Mouse (Mus musculus): ENCODE data around the gene Myt1.
"Not testable (repeated sequence)": the region's sequence is repeated elsewhere in the genome, so short reads cannot be mapped to it uniquely, and the experiment has no call there.

The Myt1 gene

DNA sequence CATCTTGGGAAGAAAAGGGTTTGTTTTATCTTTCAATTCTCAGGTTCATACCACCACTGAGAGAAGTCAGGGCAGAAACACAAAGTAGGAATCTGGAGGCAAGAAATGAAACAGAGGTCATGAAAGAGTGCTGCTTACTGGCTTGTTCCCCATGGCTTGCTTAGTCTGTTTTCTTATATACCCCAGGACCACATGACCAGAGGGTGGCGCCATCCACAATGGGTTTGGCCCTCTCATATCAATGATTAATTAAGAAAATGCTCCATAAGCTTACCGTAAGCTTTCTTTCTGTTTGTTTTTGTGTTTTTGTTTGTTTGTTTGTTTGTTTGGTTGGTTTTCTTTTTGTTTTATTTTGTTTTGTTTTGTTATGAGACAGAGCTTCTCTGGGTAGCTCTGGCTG lies 14.6 kb downstream of the Myt1 start:
- DNase-seq (ENCODE audit: extremely low read depth, low read depth), result peak; percentile 6

DNA sequence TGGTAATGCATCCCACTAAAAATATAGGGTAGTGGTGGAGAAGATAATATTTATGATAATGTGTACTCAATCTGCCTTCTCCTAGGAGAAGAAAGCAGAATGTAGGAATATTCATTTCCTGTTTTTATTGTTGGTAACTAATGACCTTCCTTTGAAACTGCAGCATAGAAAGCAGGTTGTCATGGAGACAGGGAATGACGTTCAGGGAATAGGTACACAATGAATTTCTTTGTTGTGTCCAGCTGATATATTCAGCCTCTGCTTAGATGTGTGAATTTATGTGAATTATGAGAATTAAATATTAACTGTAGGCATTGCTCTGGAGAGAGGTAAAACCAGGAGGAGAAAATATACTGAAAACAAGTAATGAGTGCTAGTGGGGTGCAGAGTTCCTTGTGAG lies 18.3 kb downstream of the Myt1 start:
- DNase-seq (ENCODE audit: extremely low read depth, low read depth), result no peak

DNA sequence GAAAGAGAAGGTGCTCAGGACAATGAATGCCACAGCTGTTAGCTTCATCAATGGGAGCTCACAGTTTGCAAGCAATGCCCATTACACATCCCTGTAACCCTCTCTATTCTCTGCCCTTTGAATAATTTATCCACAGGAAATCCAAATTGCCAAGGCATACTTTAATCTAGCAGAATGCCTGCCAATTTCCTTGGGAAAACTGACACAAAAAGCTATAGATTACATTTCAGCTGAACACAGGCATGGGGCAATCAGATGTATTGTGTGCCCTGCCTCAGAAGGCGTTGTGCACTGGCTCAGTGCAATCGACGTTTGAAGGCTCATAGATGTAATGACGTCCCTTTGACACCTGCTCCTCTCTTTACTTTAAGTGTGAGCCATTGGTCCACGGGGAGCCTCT lies 24.7 kb downstream of the Myt1 start:
- no peak for DNase-seq (ENCODE audit: extremely low read depth, low read depth)

DNA sequence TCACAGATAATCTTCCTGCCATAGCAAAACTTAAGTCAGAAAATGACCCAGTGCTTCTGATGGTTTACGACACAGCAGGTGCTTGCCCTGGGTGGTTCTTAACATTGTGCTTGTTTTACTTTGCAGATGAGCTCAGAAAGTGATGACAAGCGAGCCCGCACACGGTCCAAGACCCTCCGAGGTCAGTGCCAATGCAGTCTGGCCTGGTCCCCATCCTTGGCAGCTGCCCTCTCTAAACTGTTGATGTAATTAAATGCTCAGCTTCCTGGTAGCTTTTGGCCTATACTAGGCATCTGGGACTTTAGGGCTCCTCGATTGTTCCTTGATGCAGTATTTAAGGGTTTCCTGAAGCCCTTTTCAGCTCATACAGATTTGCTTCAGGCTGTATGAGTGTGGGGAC lies 26.3 kb downstream of the Myt1 start:
- no peak for DNase-seq (ENCODE audit: extremely low read depth, low read depth)

DNA sequence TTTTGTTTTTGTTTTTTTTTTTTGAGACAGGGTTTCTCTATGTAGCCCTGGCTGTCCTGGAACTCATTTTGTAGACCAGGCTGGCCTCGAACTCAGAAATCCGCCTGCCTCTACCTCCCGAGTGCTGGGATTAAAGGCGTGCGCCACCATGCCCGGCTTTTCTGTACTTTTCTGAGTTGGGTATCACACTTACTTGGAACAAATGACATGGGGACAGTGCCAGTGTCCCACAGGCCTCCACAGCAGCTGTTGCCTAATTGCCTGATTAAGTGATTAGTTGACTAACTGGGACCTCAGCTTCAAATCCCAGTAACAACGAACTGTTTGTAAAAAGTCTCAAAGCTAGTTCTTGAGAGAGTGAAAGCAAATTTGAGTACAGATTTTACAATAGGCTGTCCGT lies 30.1 kb downstream of the Myt1 start:
- DNase-seq (ENCODE audit: extremely low read depth, low read depth), result not testable (repeated sequence)

DNA sequence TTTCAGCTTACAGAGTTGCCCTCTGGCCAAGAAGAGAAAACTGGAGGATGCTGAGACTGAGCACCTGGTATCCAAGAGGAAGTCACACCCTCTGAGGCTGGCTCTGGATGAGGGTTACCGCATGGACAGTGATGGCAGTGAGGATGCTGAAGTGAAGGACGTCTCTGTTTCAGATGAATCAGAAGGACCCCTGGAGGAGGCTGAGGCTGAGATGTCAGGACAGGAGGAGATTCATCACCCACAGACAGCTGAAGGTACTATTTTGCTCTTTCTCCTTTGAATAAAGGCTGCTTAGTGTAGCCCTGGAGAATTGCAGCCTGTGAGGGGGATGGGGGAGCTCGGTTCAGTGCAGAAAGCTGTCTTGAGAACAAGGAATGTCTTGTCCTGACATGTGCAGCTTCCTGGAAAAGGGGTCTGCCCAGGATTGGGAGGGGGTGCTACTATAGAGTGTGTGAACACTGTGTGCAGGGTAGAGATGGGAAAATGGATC lies 32.6 kb downstream of the Myt1 start:
- no peak for DNase-seq (ENCODE audit: extremely low read depth, low read depth)

- DNase-seq (ENCODE audit: extremely low read depth, low read depth), result no peak
Observed at GRCm38 (mm10) chr2:181797672-181798071, 34.5 kb downstream of the Myt1 start.

DNA sequence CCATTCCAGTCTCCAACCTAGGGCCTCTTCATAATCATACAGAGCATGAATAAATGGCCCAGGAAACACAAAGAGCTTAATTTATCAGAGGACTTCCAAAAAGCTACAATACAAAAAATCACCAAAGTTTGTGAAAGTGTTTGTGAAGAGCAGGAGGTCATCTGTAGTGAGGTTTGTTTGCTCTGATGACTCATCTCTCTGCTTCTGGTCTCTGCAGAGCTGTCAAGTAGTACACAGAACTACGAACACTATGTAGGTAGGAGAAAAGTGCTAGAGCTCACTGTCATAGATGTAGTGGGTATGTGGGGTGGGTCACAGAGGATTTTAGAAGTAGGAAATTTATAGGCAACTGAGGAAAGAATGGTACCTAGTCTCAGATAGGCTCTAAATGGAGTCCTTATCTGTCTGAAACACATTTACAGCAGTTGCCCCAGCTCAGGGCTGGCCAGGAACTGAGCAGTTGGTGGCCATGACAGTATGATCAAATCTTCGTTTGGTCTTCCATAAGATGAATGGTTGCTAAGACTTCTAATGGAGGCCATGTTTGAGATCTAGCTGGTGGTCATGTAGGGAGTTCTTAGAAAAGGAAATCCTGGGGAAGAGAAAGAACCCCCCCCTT lies 66.0 kb downstream of the Myt1 start:
- peak; percentile 43 for DNase-seq (ENCODE audit: extremely low read depth, low read depth)

DNA sequence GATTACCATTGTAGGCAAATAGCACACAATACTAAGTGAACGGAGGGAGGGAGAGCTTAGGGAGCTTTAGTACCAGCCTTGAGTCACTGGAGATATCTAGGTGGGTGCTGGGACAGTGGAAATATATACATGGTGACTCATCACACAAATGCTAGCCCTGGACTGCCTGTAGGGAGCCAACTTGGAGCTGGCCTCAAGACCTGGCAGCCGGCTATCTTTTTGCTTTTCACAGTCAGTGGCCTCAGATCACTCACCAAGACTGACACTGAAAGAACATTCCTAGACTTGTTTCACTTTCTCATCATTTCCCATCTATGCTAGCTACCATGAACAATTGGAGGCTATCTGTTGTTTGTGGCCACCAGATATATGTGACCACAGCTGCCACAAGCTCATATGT lies 69.6 kb downstream of the Myt1 start:
- DNase-seq (ENCODE audit: extremely low read depth, low read depth), result no peak

- peak; percentile 85 for DNase-seq (ENCODE audit: extremely low read depth, low read depth)
Observed at GRCm38 (mm10) chr2:181837372-181838292, 74.5 kb downstream of the Myt1 start, which contains the start of gene Pcmtd2. Pcmtd2 (plus strand) TSS chr2:181837854.

GRCm38 (mm10) chr2:181838293-181838680 lies 75.2 kb downstream of the Myt1 start:
- DNase-seq (ENCODE audit: extremely low read depth, low read depth), result no peak

- DNase-seq (ENCODE audit: extremely low read depth, low read depth), result no peak
Observed at GRCm38 (mm10) chr2:181845709-181846394, 82.7 kb downstream of the Myt1 start.

DNA sequence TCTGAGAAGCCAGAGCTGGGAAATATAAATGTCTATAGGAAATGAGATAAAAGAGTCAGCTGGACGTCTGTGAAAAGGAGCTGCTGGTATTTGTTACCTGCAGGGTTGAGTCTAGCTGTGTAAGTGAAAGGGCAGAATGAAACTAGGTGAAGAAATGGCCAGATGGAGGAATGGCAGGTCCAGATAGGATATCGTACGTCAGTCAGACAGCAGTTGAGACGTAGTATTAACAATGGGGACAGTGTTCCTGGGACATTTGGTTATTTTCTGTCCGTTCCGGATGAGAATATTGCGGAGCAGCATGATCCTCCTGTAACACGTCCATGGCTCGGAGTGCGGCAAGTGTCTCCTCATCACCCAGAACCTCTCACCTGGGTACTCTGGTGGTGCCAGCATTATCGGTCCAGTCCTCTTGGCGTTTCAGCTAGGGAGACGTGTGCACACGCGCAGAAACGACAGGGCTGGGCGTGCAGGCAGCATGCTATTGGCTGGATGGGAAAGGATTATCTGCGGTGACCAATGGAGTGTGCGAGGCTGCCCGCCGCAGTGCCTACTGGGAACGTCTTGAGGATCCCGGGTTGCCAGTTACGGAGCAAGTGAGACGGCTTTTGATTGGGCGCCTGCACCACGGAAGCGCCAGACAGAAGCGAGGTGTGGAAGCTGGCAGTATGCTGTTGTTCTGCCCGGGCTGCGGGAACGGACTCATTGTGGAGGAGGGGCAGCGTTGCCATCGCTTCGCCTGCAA lies 100.8 kb downstream of the Myt1 start, which contains the start of gene Polr3k:
Gene Polr3k, plus strand, starts transcription at position 547 of the 745 bp plus-strand sequence.
- peak; percentile 95 for DNase-seq (ENCODE audit: extremely low read depth, low read depth)

DNA sequence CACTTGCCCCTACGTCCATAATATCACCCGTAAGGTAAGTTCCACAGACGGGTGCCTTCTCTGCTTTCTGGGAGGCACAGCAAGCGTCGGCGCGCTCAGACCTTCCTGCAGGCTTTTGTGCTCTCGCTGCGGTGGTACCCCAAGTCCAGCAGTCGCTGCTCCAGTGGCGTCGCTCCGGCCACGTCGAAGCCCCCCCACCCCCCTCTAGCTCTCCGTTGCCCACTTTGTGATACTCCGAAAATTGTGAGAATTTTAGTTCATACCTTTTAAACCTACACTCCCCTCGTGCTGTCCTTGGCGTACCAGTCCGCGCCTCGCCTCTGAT lies 101.4 kb downstream of the Myt1 start:
- no peak for DNase-seq (ENCODE audit: extremely low read depth, low read depth)

DNA sequence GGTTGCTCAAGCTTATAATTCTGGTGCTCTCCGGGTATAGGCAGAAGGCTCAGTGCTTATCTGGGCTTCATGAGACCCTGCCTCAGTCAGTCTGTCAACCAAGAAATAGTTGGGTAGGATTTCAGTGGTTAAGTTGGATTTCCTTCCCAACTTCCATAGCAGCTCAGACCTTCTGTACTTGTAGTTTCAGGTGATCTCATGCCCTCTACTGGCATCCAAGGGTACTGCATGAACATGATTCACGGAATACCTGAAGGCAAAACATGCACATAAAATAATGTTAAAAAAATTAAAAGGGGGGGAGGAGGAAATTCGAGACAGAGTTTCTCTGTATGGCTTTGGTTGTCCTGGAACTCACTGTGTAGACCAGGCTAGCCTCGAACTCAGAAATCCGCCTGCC lies 103.8 kb downstream of the Myt1 start:
- DNase-seq (ENCODE audit: extremely low read depth, low read depth), result peak; percentile 34

DNA sequence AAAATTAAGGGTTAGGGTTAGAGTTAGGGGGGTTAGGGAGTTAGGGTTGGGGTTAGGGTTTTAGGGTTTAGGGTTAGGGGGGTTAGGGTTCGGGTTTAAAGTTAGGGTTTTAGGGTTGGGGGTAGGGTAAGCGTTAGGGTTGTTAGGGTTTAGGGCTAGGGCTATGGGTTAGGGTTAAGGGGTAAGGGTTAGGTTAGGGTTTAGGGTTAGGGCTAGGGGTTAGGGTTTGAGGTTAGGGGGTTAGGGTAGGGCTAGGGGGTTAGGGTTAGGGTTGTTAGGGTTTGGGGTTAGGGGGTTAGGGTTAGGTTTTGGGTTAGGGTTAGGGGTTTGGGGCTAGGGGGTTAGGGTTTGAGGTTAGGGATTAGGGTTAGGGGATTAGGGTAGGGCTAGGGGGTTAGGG lies 107.9 kb downstream of the Myt1 start:
- DNase-seq (ENCODE audit: extremely low read depth, low read depth), result no peak
